Mouse (Mus musculus) heart, postnatal 0 days (tissue): Measurements from ENCODE around the gene Slc4a10.

Source experiments
- CTCF ChIP-seq: IDR thresholded peaks from 2 replicates; pipeline ENCODE4 v1.5.1; 2016; ENCODE audit warnings: antibody characterized with exemption, control low read depth, low read depth
- EP300 ChIP-seq: IDR thresholded peaks from 2 replicates; pipeline ENCODE4 v1.6.1; 2016; ENCODE audit warnings: antibody characterized with exemption, low read depth

DNA sequence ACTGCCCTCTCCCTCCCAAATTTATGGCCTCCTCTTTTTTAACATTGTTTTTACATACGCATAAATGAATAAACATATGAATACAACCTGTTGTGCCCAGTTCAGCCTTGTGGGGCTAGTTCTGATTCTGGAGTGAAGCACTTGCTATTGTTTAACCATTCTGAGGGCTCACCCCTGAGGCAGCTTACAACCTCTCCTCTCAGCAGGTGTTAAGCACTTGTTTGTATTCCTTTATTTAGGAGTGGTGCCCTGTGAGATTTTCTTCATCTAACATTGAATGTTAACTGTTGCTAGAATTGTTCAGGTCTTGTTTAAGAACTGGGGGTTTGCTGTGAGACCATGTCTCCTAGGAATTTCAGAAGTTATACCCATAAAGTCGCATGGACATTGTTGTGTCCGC is 28.1 kb upstream of the Slc4a10 start:
- no peak for TF ChIP-seq CTCF
- no peak for TF ChIP-seq EP300
